Mouse (Mus musculus) fibroblast of lung, adult 2 months (primary cell): Measurements from ENCODE around the gene Prkch.

Source experiments
- DNase-seq: peaks from one replicate; pipeline ENCODE4 v3.0.0-alpha.2; 2011; ENCODE audit warnings: low read depth

Gene Prkch

GRCm38 (mm10) chr12:73611741-73612140, 27.1 kb downstream of the Prkch start:
- DNase-seq = no peak

GRCm38 (mm10) chr12:73613183-73613582, 28.6 kb downstream of the Prkch start:
- DNase-seq = no peak

GRCm38 (mm10) chr12:73617652-73618051, 33.1 kb downstream of the Prkch start:
- no peak for DNase-seq

GRCm38 (mm10) chr12:73625277-73626032, 40.9 kb downstream of the Prkch start:
- no peak for DNase-seq

GRCm38 (mm10) chr12:73627902-73628301, 43.3 kb downstream of the Prkch start:
- no peak for DNase-seq

GRCm38 (mm10) chr12:73630596-73630995, 46.0 kb downstream of the Prkch start:
- DNase-seq = no peak

- no peak for DNase-seq
These were observed 46.6 kb downstream of the Prkch start for GRCm38 (mm10) chr12:73631148-73631547.

GRCm38 (mm10) chr12:73632671-73633244, 48.2 kb downstream of the Prkch start:
- no peak for DNase-seq

- no peak for DNase-seq
These were observed 49.1 kb downstream of the Prkch start for GRCm38 (mm10) chr12:73633707-73634106.

GRCm38 (mm10) chr12:73639571-73639970, 55.0 kb downstream of the Prkch start:
- DNase-seq = no peak

GRCm38 (mm10) chr12:73641183-73641582, 56.6 kb downstream of the Prkch start:
- no peak for DNase-seq

- no peak for DNase-seq
These were observed 60.6 kb downstream of the Prkch start for GRCm38 (mm10) chr12:73645216-73645615.

- DNase-seq = no peak
These were observed 63.1 kb downstream of the Prkch start for GRCm38 (mm10) chr12:73647686-73648085.

GRCm38 (mm10) chr12:73656568-73657204, 72.1 kb downstream of the Prkch start:
- no peak for DNase-seq

GRCm38 (mm10) chr12:73663421-73663820, 78.8 kb downstream of the Prkch start:
- no peak for DNase-seq

GRCm38 (mm10) chr12:73666701-73667100, 82.1 kb downstream of the Prkch start:
- no peak for DNase-seq

GRCm38 (mm10) chr12:73667607-73668006, 83.0 kb downstream of the Prkch start:
- DNase-seq = no peak

GRCm38 (mm10) chr12:73670739-73671138, 86.1 kb downstream of the Prkch start:
- DNase-seq = no peak

- DNase-seq = no peak
These were observed 86.9 kb downstream of the Prkch start for GRCm38 (mm10) chr12:73671540-73671939.

- DNase-seq = no peak
These were observed 87.4 kb downstream of the Prkch start for GRCm38 (mm10) chr12:73672007-73672406.

- no peak for DNase-seq
These were observed 89.2 kb downstream of the Prkch start for GRCm38 (mm10) chr12:73673783-73674182.

GRCm38 (mm10) chr12:73675212-73675611, 90.6 kb downstream of the Prkch start:
- no peak for DNase-seq

- DNase-seq = no peak
These were observed 94.8 kb downstream of the Prkch start for GRCm38 (mm10) chr12:73679400-73679801.
